Mouse (Mus musculus) small intestine, adult 2 months (tissue): ENCODE results near the gene Usp54. TPM values are rescaled to one million over a fixed set of nuclear protein-coding genes. Genes with fewer than 3 reads are reported as not detected.

Experiments
- H3K27ac ChIP-seq: fragments of 200-500 bp; 2 replicates; pipeline ENCODE4 v1.5.1; 2012; ENCODE audit warnings: low read depth, low read length, control low read depth, inconsistent platforms; ENCODE audit not compliant: insufficient read depth
- H3K27me3 ChIP-seq: fragments of 200-500 bp; 2 replicates; pipeline ENCODE4 v1.6.1; 2012; ENCODE audit warnings: mild to moderate bottlenecking, moderate library complexity, low read length, inconsistent platforms; ENCODE audit not compliant: control insufficient read depth, insufficient read depth
- H3K36me3 ChIP-seq: fragments of 200-500 bp; 2 replicates; pipeline ENCODE4 v1.6.1; 2012; ENCODE audit warnings: mild to moderate bottlenecking, low read length, control low read depth, inconsistent platforms; ENCODE audit not compliant: control insufficient read depth, insufficient read depth
- H3K4me1 ChIP-seq: fragments of 200-500 bp; 2 replicates; pipeline ENCODE4 v1.6.1; 2012; ENCODE audit warnings: low read length, inconsistent platforms, mixed read lengths; ENCODE audit not compliant: control insufficient read depth, insufficient read depth, insufficient read length
- H3K4me3 ChIP-seq: fragments of 200-500 bp; 2 replicates; pipeline ENCODE4 v1.5.1; 2012; ENCODE audit warnings: low read depth, mild to moderate bottlenecking, control low read depth, inconsistent platforms, low read length, moderate library complexity
- CTCF ChIP-seq: fragments of 200-500 bp; IDR thresholded peaks from 2 replicates; pipeline ENCODE4 v1.5.1; 2012; ENCODE audit warnings: low read depth, mild to moderate bottlenecking, control low read depth, inconsistent platforms, low read length, moderate library complexity, mixed read lengths; ENCODE audit not compliant: insufficient replicate concordance, insufficient read length; ENCODE audit errors: extremely low read depth
- POLR2A ChIP-seq: fragments of 200-500 bp; IDR thresholded peaks from 2 replicates; pipeline ENCODE4 v1.6.1; 2012; ENCODE audit warnings: low read depth, mild to moderate bottlenecking, control low read depth, inconsistent platforms, low read length, moderate library complexity
- WGBS: fragments of 180-500 bp; shearing (Covaris S2); methylation state at CpG from one replicate; pipeline ENCODE4 v1.1.7; 2018; 5-methylcytosine and 5-hydroxymethylcytosine counted together
- polyA plus RNA-seq: library from polyadenylated mRNA; depleted of rRNA; stranded (reverse); fragments of >200 nt; gene quantifications from 2 replicates; pipeline ENCODE4 v1.2.3, GENCODE M21; 2012

The Usp54 gene
- polyA plus RNA-seq, 1 experiment = 1.4 TPM

- H3K27ac ChIP-seq = no peak overlapping the region
- no peak overlapping the region for H3K4me3 ChIP-seq
- H3K27me3 ChIP-seq = no peaks in the 10 kb centered on the region
- 71% methylated on average over 3 of the region's 3 CpGs for WGBS
- H3K36me3 ChIP-seq = no peaks in the 10 kb centered on the region
- TF ChIP-seq POLR2A (no peak), CTCF (no peak)
- H3K4me1 ChIP-seq = no peaks in the 10 kb centered on the region
These were observed 31.3 kb downstream of the Usp54 start for GRCm38 (mm10) chr14:20609519-20609918.

GRCm38 (mm10) chr14:20607396-20608126 is 33.3 kb downstream of the Usp54 start:
- H3K4me1 ChIP-seq = no peaks in the 10 kb centered on the region
- H3K4me3 ChIP-seq = no peak overlapping the region
- H3K36me3 ChIP-seq = no peaks in the 10 kb centered on the region
- WGBS = 49% methylated on average over 9 of the region's 9 CpGs
- H3K27ac ChIP-seq = peak overlapping the region; percentile 49
- no peaks in the 10 kb centered on the region for H3K27me3 ChIP-seq
- TF ChIP-seq POLR2A (no peak), CTCF (no peak)

- Histone ChIP-seq H3K27ac (no peak overlapping the region), H3K27me3 (no peaks in the 10 kb centered on the region), H3K36me3 (no peaks in the 10 kb centered on the region), H3K4me1 (no peaks in the 10 kb centered on the region), H3K4me3 (no peak overlapping the region)
- TF ChIP-seq POLR2A (no peak), CTCF (no peak)
- 95% methylated on average over 1 of the region's 1 CpGs for WGBS
These were observed 39.6 kb downstream of the Usp54 start for GRCm38 (mm10) chr14:20601287-20601686.

GRCm38 (mm10) chr14:20600203-20600602 is 40.7 kb downstream of the Usp54 start:
- TF ChIP-seq POLR2A (no peak), CTCF (no peak)
- 83% methylated on average over 2 of the region's 2 CpGs for WGBS
- Histone ChIP-seq H3K27me3 (no peaks in the 10 kb centered on the region), H3K4me3 (no peak overlapping the region), H3K36me3 (no peaks in the 10 kb centered on the region), H3K27ac (no peak overlapping the region), H3K4me1 (no peaks in the 10 kb centered on the region)

GRCm38 (mm10) chr14:20599542-20599941 is 41.3 kb downstream of the Usp54 start:
- H3K27ac ChIP-seq = no peak overlapping the region
- TF ChIP-seq POLR2A = no peak
- TF ChIP-seq CTCF = no peak
- no peaks in the 10 kb centered on the region for H3K27me3 ChIP-seq
- no peak overlapping the region for H3K4me3 ChIP-seq
- no peaks in the 10 kb centered on the region for H3K4me1 ChIP-seq
- H3K36me3 ChIP-seq = no peaks in the 10 kb centered on the region
- 67% methylated on average over 2 of the region's 2 CpGs for WGBS

GRCm38 (mm10) chr14:20595781-20596180 is 45.1 kb downstream of the Usp54 start:
- H3K4me3 ChIP-seq = no peak overlapping the region
- no peak for TF ChIP-seq POLR2A
- TF ChIP-seq CTCF = no peak
- WGBS = 72% methylated on average over 3 of the region's 3 CpGs

GRCm38 (mm10) chr14:20587458-20587857 is 53.4 kb downstream of the Usp54 start:
- peaks cover 2% of the 10 kb centered on the region; the same call in 1 of the 2 replicates for H3K36me3 ChIP-seq
- no peak for TF ChIP-seq CTCF
- TF ChIP-seq POLR2A = no peak

More at GRCm38 (mm10) chr14:20595781-20596180, 45.1 kb downstream of the Usp54 start:
- Histone ChIP-seq H3K27ac (no peak overlapping the region), H3K27me3 (no peaks in the 10 kb centered on the region), H3K36me3 (no peaks in the 10 kb centered on the region), H3K4me1 (no peaks in the 10 kb centered on the region)

More at GRCm38 (mm10) chr14:20587458-20587857, 53.4 kb downstream of the Usp54 start:
- 29% methylated on average over 5 of the region's 5 CpGs for WGBS
- Histone ChIP-seq H3K4me3 (no peak overlapping the region), H3K4me1 (no peaks in the 10 kb centered on the region), H3K27me3 (no peaks in the 10 kb centered on the region), H3K27ac (no peak overlapping the region)
